Mouse (Mus musculus): ENCODE measurements around the gene Slc44a3. TPM values are rescaled to one million over a fixed set of nuclear protein-coding genes. Genes with fewer than 3 reads are reported as not detected.
A peak's percentile ranks its signal among the peaks of the same experiment; 100 is the strongest.

Gene Slc44a3
- 1.5 and 2.3 TPM in 2 replicates for total RNA-seq (2012; rRNA removed)

GRCm38 (mm10) chr3:121532176-121532575 is at the start of gene Slc44a3:
Slc44a3 (minus strand) TSS chr3:121532404.
- TF ChIP-seq ZC3H11A (IDR thresholded peaks at IDR 0.05; ENCODE audit: borderline replicate concordance, low read depth, low read length) = no peak
- no peak for TF ChIP-seq HCFC1 (IDR thresholded peaks at IDR 0.05; ENCODE audit: borderline replicate concordance, insufficient read depth, low read length)
- TF ChIP-seq MAFK (IDR thresholded peaks at IDR 0.05; ENCODE audit: insufficient read depth, low read depth, low read length) = no peak
- TF ChIP-seq CHD2 (IDR thresholded peaks at IDR 0.05; ENCODE audit: low read depth, low read length) = no peak
- no peak for TF ChIP-seq ZNF384 (IDR thresholded peaks at IDR 0.05; ENCODE audit: low read depth, low read length)
- in situ Hi-C loops (cut with MboI; ENCODE audit: low sequenced_read_pairs in 2 of 2, unreplicated experiment in 2 of 2) = loop anchor here in 1 of 2 experiments (10.0 to 25.0 kb wide), 2 partner anchors 233 to 580 kb away; no protein-coding TSS in a partner anchor
- DNase-seq (ENCODE audit: low read depth, low spot score) = no peak
- H3K27ac ChIP-seq (ENCODE audit: insufficient read depth, low read depth, low read length, poor library complexity, severe bottlenecking) = no peak within 1 kb of the TSS
- H3K9me3 ChIP-seq (ENCODE audit: control insufficient read depth, insufficient read depth, low read depth, low read length) = no peaks in the 10 kb centered on the region
- H3K36me3 ChIP-seq (ENCODE audit: control insufficient read depth, insufficient read depth, low read length, poor library complexity, severe bottlenecking) = no peaks in the 10 kb centered on the region
- peak within 1 kb of the TSS; percentile 70 to 73 for H3K4me3 ChIP-seq (ENCODE audit: insufficient read depth in 1 of 2, low read depth in 1 of 2, low read length in 2 of 2, poor library complexity in 1 of 2, severe bottlenecking in 1 of 2)
- peaks cover 11 to 15% of the 10 kb centered on the region in 2 experiments for H3K4me1 ChIP-seq (ENCODE audit: control insufficient read depth in 2 of 2, insufficient read depth in 2 of 2, low read length in 2 of 2, poor library complexity in 1 of 2)
- peak within 1 kb of the TSS; percentile 45 for H3K9ac ChIP-seq (ENCODE audit: insufficient read depth, low read depth, low read length, poor library complexity, severe bottlenecking)

DNA sequence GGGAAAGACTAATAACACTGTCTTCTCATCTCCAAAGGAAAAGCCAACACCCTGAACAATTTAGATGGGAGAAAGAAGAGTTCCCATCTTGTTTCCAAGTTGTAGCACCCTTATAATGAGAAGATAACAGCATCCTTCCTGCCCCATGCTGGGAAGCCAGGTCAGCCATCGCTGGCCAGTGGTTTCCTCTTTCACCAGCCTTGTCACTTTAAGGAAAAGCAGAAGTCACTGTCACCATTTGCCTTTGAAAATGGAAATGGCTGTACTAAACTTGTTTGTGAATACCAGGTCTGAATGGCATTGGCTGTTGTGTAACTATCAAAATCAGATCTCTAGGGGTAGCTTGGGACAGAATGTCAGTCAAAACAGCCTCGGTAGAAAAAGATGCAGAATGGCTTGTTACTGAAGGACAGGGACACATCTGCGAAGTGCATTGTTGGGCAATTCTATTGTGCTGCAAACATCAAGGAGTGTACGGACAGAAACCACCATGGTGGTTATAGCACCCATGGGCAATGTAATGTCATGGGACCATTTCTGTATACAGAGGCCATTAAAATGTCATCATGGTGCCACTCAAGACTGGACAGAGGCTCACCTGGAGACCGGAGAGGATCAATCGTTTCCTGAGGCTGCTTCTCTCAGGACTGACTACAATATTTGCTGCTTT is 47.8 kb upstream of the Slc44a3 start:
- Histone ChIP-seq H3K36me3 (ENCODE audit: control insufficient read depth, insufficient read depth, low read length, poor library complexity, severe bottlenecking) (no peaks in the 10 kb centered on the region), H3K9ac (ENCODE audit: insufficient read depth, low read depth, low read length, poor library complexity, severe bottlenecking) (peak overlapping the region; percentile 65; the same call in 1 of the 2 replicates), H3K4me1 (ENCODE audit: control insufficient read depth in 2 of 2, insufficient read depth in 2 of 2, low read length in 2 of 2, poor library complexity in 1 of 2) (peaks cover 12 to 26% of the 10 kb centered on the region in 2 experiments), H3K4me3 (ENCODE audit: insufficient read depth in 1 of 2, low read depth in 1 of 2, low read length in 2 of 2, poor library complexity in 1 of 2, severe bottlenecking in 1 of 2) (no peak overlapping the region), H3K9me3 (ENCODE audit: control insufficient read depth, insufficient read depth, low read depth, low read length) (no peaks in the 10 kb centered on the region), H3K27ac (ENCODE audit: insufficient read depth, low read depth, low read length, poor library complexity, severe bottlenecking) (peak overlapping the region; percentile 94; the same call in 1 of the 2 replicates)
- in situ Hi-C loops (cut with MboI; ENCODE audit: low sequenced_read_pairs in 2 of 2, unreplicated experiment in 2 of 2) = no loop called here
- DNase-seq (ENCODE audit: low read depth, low spot score) = no peak
- TF ChIP-seq ZC3H11A (IDR thresholded peaks at IDR 0.05; ENCODE audit: borderline replicate concordance, low read depth, low read length) (no peak), CHD2 (IDR thresholded peaks at IDR 0.05; ENCODE audit: low read depth, low read length) (no peak), MAFK (IDR thresholded peaks at IDR 0.05; ENCODE audit: insufficient read depth, low read depth, low read length) (no peak), ZNF384 (IDR thresholded peaks at IDR 0.05; ENCODE audit: low read depth, low read length) (no peak), HCFC1 (IDR thresholded peaks at IDR 0.05; ENCODE audit: borderline replicate concordance, insufficient read depth, low read length) (no peak)

- Histone ChIP-seq H3K27ac (ENCODE audit: insufficient read depth, low read depth, low read length, poor library complexity, severe bottlenecking) (peak overlapping the region; percentile 94; the same call in 1 of the 2 replicates), H3K4me3 (ENCODE audit: insufficient read depth in 1 of 2, low read depth in 1 of 2, low read length in 2 of 2, poor library complexity in 1 of 2, severe bottlenecking in 1 of 2) (no peak overlapping the region), H3K9me3 (ENCODE audit: control insufficient read depth, insufficient read depth, low read depth, low read length) (no peaks in the 10 kb centered on the region), H3K4me1 (ENCODE audit: control insufficient read depth in 2 of 2, insufficient read depth in 2 of 2, low read length in 2 of 2, poor library complexity in 1 of 2) (peaks cover 12 to 27% of the 10 kb centered on the region in 2 experiments), H3K9ac (ENCODE audit: insufficient read depth, low read depth, low read length, poor library complexity, severe bottlenecking) (peak overlapping the region; percentile 65; the same call in 1 of the 2 replicates), H3K36me3 (ENCODE audit: control insufficient read depth, insufficient read depth, low read length, poor library complexity, severe bottlenecking) (no peaks in the 10 kb centered on the region)
- DNase-seq (ENCODE audit: low read depth, low spot score) = no peak
- in situ Hi-C loops (cut with MboI; ENCODE audit: low sequenced_read_pairs in 2 of 2, unreplicated experiment in 2 of 2) = no loop called here
- TF ChIP-seq ZC3H11A (IDR thresholded peaks at IDR 0.05; ENCODE audit: borderline replicate concordance, low read depth, low read length) (no peak), MAFK (IDR thresholded peaks at IDR 0.05; ENCODE audit: insufficient read depth, low read depth, low read length) (no peak), CHD2 (IDR thresholded peaks at IDR 0.05; ENCODE audit: low read depth, low read length) (no peak), ZNF384 (IDR thresholded peaks at IDR 0.05; ENCODE audit: low read depth, low read length) (no peak), HCFC1 (IDR thresholded peaks at IDR 0.05; ENCODE audit: borderline replicate concordance, insufficient read depth, low read length) (no peak)
Measured at GRCm38 (mm10) chr3:121579402-121579801, 47.2 kb upstream of the Slc44a3 start.

GRCm38 (mm10) chr3:121578706-121579105 is 46.5 kb upstream of the Slc44a3 start:
- Histone ChIP-seq H3K36me3 (ENCODE audit: control insufficient read depth, insufficient read depth, low read length, poor library complexity, severe bottlenecking) (no peaks in the 10 kb centered on the region), H3K9ac (ENCODE audit: insufficient read depth, low read depth, low read length, poor library complexity, severe bottlenecking) (peak overlapping the region; percentile 75), H3K4me1 (ENCODE audit: control insufficient read depth in 2 of 2, insufficient read depth in 2 of 2, low read length in 2 of 2, poor library complexity in 1 of 2) (peaks cover 12 to 27% of the 10 kb centered on the region in 2 experiments), H3K9me3 (ENCODE audit: control insufficient read depth, insufficient read depth, low read depth, low read length) (no peaks in the 10 kb centered on the region), H3K4me3 (ENCODE audit: insufficient read depth in 1 of 2, low read depth in 1 of 2, low read length in 2 of 2, poor library complexity in 1 of 2, severe bottlenecking in 1 of 2) (peak overlapping the region; percentile 43 to 63), H3K27ac (ENCODE audit: insufficient read depth, low read depth, low read length, poor library complexity, severe bottlenecking) (peak overlapping the region; percentile 99)
- no peak for DNase-seq (ENCODE audit: low read depth, low spot score)
- in situ Hi-C loops (cut with MboI; ENCODE audit: low sequenced_read_pairs in 2 of 2, unreplicated experiment in 2 of 2) = no loop called here
- TF ChIP-seq ZNF384 (IDR thresholded peaks at IDR 0.05; ENCODE audit: low read depth, low read length) = no peak
- no peak for TF ChIP-seq CHD2 (IDR thresholded peaks at IDR 0.05; ENCODE audit: low read depth, low read length)
- TF ChIP-seq MAFK (IDR thresholded peaks at IDR 0.05; ENCODE audit: insufficient read depth, low read depth, low read length) = no peak
- no peak for TF ChIP-seq HCFC1 (IDR thresholded peaks at IDR 0.05; ENCODE audit: borderline replicate concordance, insufficient read depth, low read length)
- TF ChIP-seq ZC3H11A (IDR thresholded peaks at IDR 0.05; ENCODE audit: borderline replicate concordance, low read depth, low read length) = no peak
